Mouse (Mus musculus) kidney, embryonic 14.5 days (tissue): ENCODE measurements around the gene Cln6. TPM values are rescaled to one million over a fixed set of nuclear protein-coding genes. Genes with fewer than 3 reads are reported as not detected.

Experiments used
- polyA plus RNA-seq: library from polyadenylated mRNA; unstranded; fragments of >200 nt; fragmentation: Nextera tagmentation; extraction: Ambion mirVana; gene quantifications from 2 replicates; pipeline ENCODE4 v1.2.1, GENCODE M21; 2014

Gene Cln6
- polyA plus RNA-seq, 1 experiment from 2014 or later: 28.2 TPM

Other genes with a start within 250 kb of the Cln6 start
- gene Itga11, start 161.0 kb upstream of the Cln6 start, polyA plus RNA-seq: 0.44 and 0.95 TPM in 2 replicates
- 20.8 and 38.2 TPM in 2 replicates for gene Fem1b, start 26.9 kb upstream of the Cln6 start, polyA plus RNA-seq
- 59.7 and 72.0 TPM in 2 replicates for gene Calml4, start 19.3 kb downstream of the Cln6 start, polyA plus RNA-seq
- gene Pias1, start 149.1 kb downstream of the Cln6 start, polyA plus RNA-seq: 61.8 and 64.8 TPM in 2 replicates